In the genomic region with DNA sequence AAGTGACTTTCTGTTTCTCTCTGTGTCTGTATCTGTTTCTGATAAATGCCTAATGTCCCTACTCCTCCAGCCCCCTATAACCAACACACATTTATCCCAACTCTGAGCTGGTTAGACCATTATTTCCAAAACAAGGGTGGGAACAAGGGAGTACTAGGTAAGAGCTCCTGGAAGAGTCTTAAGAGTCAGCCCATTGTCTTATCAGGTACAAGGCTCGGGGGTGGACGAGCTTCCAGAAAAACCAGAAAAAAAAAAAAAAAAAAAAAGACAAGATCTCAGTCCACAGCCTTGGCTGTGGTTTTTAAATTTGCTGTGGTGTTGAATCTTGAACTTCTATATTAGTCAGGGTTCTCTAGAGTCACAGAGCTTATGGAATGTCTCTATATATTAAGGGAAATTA, we compare ENCODE assay signal across 2 mouse cellular contexts.
TF ChIP-seq lines count a peak whose summit lies in the region.

No protein-coding gene starts in this region.

TF ChIP-seq in CH12.LX, 34 proteins besides CTCF, POLR2A, EP300 and RAD21:
- TF ChIP-seq NRF1 (IDR thresholded peaks at IDR 0.05; ENCODE audit: low read depth, low read length) (no peak), MAFK (IDR thresholded peaks at IDR 0.05; ENCODE audit: insufficient replicate concordance, low read length) (no peak), UBTF (IDR thresholded peaks at IDR 0.05; ENCODE audit: low read depth, low read length) (no peak), TCF12 (IDR thresholded peaks at IDR 0.05; ENCODE audit: low read depth, low read length) (no peak), TBP (conservative IDR thresholded peaks at IDR 0.05; ENCODE audit: low read depth, low read length) (no peak), E2F4 (IDR thresholded peaks at IDR 0.05; ENCODE audit: insufficient replicate concordance, low read depth, low read length) (no peak), CHD2 (IDR thresholded peaks at IDR 0.05; ENCODE audit: low read length) (no peak), JUND (conservative IDR thresholded peaks at IDR 0.05; ENCODE audit: low read depth, low read length) (no peak), MAZ (IDR thresholded peaks at IDR 0.05; ENCODE audit: low read depth, low read length) (no peak), MAX (IDR thresholded peaks at IDR 0.05; ENCODE audit: low read length) (no peak), ZNF384 (IDR thresholded peaks at IDR 0.05; ENCODE audit: low read depth, low read length) (no peak), ZC3H11A (IDR thresholded peaks at IDR 0.05; ENCODE audit: low read depth, low read length) (no peak), NELFE (IDR thresholded peaks at IDR 0.05; ENCODE audit: low read depth, low read length) (no peak)

TF ChIP-seq in MEL, 35 proteins besides CTCF, POLR2A, EP300 and RAD21:
- no peak for TF ChIP-seq ZMIZ1 (IDR thresholded peaks at IDR 0.05; ENCODE audit: low read depth, low read length)
- no peak for TF ChIP-seq MAZ (IDR thresholded peaks at IDR 0.05; ENCODE audit: low read depth, low read length)
- no peak for TF ChIP-seq GABPA (IDR thresholded peaks at IDR 0.05; ENCODE audit: low read depth, low read length)
- TF ChIP-seq RCOR1 (IDR thresholded peaks at IDR 0.05; ENCODE audit: low read depth, low read length): peak; percentile 49; the same call in 1 of the 2 replicates
- 0 out of 2 replicates have a peak, but pooled peaks have one; percentile 22 for TF ChIP-seq TBP (IDR thresholded peaks at IDR 0.05; ENCODE audit: low read depth, low read length)
- TF ChIP-seq POLR2AphosphoS5 (IDR thresholded peaks at IDR 0.05; ENCODE audit: borderline replicate concordance, low read depth, low read length): no peak
- TF ChIP-seq ZNF384 (IDR thresholded peaks at IDR 0.05; ENCODE audit: low read depth, low read length): peak; percentile 96
- no peak for TF ChIP-seq MEF2A (IDR thresholded peaks at IDR 0.05; ENCODE audit: extremely low read depth, insufficient replicate concordance, low read depth, low read length, poor library complexity, severe bottlenecking)
- no peak for TF ChIP-seq NRF1 (IDR thresholded peaks at IDR 0.05; ENCODE audit: insufficient read depth, low read depth, low read length, poor library complexity, severe bottlenecking)
- no peak for TF ChIP-seq UBTF (IDR thresholded peaks at IDR 0.05; ENCODE audit: borderline replicate concordance, insufficient read depth, low read depth, low read length)
- TF ChIP-seq GATA1 (IDR thresholded peaks at IDR 0.05; ENCODE audit: low read depth, low read length): peak; percentile 76
- peak; percentile 43; the same call in 1 of the 2 replicates for TF ChIP-seq TCF12 (IDR thresholded peaks at IDR 0.05; ENCODE audit: low read depth, low read length)
- TF ChIP-seq ETS1 (IDR thresholded peaks at IDR 0.05; ENCODE audit: low read depth, low read length): peak; percentile 51; the same call in 1 of the 2 replicates
- TF ChIP-seq SIN3A (IDR thresholded peaks at IDR 0.05; ENCODE audit: low read length): 0 out of 2 replicates have a peak, but pooled peaks have one; percentile 31
- 0 out of 2 replicates have a peak, but pooled peaks have one; percentile 7 for TF ChIP-seq TAL1 (IDR thresholded peaks at IDR 0.05; ENCODE audit: low read length)
- TF ChIP-seq POLR2AphosphoS2 (IDR thresholded peaks at IDR 0.05; ENCODE audit: low read length): no peak
